Mouse (Mus musculus) E14TG2a.4 (cell line): Measurements from ENCODE around the gene Nid2.
A peak's percentile ranks its signal among the peaks of the same experiment; 100 is the strongest.

Experiments
- CTCF ChIP-seq: conservative IDR thresholded peaks from 2 replicates; pipeline ENCODE4 v1.5.1; 2014; ENCODE audit warnings: low read length
- NANOG ChIP-seq: IDR thresholded peaks from 2 replicates; pipeline ENCODE4 v1.6.1; 2014; ENCODE audit warnings: borderline replicate concordance, low read length, mixed read lengths

DNA sequence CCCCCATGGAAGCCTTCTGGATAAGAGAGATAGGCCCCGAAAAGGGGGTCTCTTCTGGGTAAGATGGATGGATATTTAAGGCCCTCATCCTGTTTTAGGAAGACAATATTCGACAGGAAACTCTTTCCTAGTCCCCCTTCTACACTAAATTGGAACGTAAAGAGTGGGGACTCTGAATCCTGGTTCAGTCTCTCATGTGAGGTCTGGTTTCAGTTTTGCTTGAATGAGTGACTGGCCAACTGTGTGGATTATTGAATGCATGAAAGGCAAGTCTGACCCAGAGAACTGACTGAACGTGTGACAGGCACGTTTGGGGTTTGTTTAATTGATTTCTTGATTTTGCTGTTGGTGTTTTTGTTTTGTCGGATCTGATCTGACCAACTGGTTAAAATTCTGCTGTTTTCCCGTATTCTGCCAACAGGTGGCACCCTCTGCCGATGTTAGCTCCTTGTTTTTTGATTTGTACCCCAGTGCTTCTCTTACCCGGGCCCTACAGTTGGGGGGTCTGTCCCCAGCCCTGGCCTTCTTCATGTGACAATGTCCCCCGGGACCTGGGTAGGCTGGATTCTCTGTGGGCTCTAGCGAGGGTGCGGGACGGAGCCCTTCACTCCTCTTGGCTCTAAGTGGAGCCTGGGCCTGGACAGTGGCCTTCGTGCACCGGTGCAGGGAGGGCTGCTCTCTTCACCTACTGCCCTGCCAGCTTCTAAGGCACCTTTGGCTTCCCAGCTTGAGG, 88.7 kb downstream of the Nid2 start:
- TF ChIP-seq CTCF = peak; percentile 71
- TF ChIP-seq NANOG = no peak
